Mouse (Mus musculus): ENCODE data around the gene Arhgef6. TPM values are rescaled to one million over a fixed set of nuclear protein-coding genes. Genes with fewer than 3 reads are reported as not detected.

Gene Arhgef6
- polyA plus RNA-seq, 1 experiment from 2014 or later: 3.0 TPM

DNA sequence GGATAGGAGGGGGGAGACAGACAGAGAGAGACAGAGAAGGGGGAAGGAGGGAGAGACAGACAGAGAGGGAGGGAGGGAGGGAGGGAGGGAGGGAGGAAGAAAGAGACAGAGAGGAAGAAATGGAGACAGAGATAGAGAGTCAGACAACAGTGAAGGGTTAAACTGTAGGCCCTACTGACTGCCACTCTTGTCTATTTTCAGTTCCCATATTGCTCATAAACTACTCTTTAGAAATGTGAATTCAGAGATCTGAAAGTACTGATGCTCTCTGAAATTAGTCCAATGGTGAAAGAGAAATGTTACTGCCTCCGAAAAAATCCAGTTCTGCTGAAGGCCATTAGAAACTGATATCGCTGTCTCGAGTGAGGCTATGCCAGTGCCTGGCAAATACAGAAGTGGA, 56.3 kb downstream of the Arhgef6 start:
- Histone ChIP-seq H3K36me3 (replicated peaks) (no peaks in the 10 kb centered on the region), H3K4me1 (peaks cover 12% of the 10 kb centered on the region), H3K27me3 (ENCODE audit: poor library complexity, severe bottlenecking) (no peaks in the 10 kb centered on the region), H3K9me3 (no peaks in the 10 kb centered on the region), H3K27ac (no peak overlapping the region), H3K4me3 (no peak overlapping the region)
- DNase-seq (ENCODE audit: extremely low spot score, low spot score): no peak
- WGBS: 95% methylated on average over 3 of the region's 3 CpGs

DNA sequence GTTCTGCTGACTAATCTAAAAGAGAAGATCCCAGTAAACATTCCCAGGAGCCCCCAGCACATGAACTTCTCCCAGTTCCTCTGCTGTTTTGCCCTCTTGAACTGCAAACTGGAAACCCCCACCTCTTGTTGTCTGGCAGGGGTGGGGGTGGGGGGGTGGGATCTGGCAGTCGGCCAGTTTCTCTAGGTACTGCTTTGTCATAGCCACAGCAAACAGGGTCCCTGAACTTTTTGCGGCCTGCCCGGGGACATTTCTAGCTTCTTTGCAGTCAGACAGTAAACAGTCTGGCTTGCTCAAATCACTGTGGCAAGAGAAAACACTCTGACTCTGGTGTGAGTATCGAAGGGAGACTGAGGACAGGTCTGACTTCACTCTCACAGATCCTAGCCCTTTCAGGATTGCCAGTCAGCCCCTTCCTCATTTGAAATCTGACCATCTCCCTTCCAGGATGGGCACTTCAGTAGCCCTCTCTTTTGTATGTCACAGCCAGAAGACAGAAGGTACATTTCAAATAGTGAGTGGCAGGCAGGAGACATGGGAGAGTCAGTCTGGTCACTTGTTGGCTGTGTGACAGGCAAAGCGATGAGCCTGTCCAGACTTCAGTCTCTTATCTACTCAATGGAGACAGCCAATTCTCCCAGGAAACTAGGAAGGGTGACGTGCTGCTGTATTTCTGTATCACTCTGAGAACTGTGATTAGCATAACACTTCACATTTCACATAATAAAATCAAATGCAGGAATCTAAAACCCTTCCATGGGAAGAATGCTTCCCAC, 60.8 kb downstream of the Arhgef6 start:
- peaks cover 5% of the 10 kb centered on the region for H3K4me1 ChIP-seq
- H3K4me3 ChIP-seq: no peak overlapping the region
- H3K9me3 ChIP-seq: no peaks in the 10 kb centered on the region
- no peak overlapping the region for H3K27ac ChIP-seq
- no peaks in the 10 kb centered on the region for H3K36me3 ChIP-seq (replicated peaks)
- no peak for DNase-seq (ENCODE audit: extremely low spot score, low spot score)
- H3K27me3 ChIP-seq (ENCODE audit: poor library complexity, severe bottlenecking): no peaks in the 10 kb centered on the region
- 77% methylated on average over 6 of the region's 6 CpGs for WGBS

DNA sequence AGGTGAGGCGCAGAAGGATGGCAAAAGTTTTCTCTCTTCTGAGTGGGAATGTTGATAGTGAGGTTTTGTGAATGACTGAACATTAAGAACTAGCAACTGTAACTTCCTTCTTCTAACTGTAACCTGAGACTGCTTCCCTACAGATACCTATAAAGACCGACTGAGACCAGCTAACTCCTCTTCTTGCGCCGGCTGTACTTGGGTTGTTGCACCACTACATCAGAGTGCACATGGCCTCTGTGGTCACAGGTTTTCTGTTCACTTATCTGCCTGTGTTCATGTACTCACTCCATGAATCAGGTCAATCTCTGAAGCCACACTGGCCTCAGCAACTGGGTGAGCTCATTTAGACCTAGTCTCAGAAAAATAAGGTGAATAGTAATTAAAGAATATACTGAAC, 75.0 kb downstream of the Arhgef6 start:
- WGBS: 80% methylated on average over 4 of the region's 4 CpGs
- no peak overlapping the region for H3K4me3 ChIP-seq
- no peak for DNase-seq (ENCODE audit: extremely low spot score, low spot score)
- no peaks in the 10 kb centered on the region for H3K36me3 ChIP-seq (replicated peaks)
- no peaks in the 10 kb centered on the region for H3K27me3 ChIP-seq (ENCODE audit: poor library complexity, severe bottlenecking)
- no peak overlapping the region for H3K27ac ChIP-seq
- H3K9me3 ChIP-seq: no peaks in the 10 kb centered on the region
- H3K4me1 ChIP-seq: no peaks in the 10 kb centered on the region

DNA sequence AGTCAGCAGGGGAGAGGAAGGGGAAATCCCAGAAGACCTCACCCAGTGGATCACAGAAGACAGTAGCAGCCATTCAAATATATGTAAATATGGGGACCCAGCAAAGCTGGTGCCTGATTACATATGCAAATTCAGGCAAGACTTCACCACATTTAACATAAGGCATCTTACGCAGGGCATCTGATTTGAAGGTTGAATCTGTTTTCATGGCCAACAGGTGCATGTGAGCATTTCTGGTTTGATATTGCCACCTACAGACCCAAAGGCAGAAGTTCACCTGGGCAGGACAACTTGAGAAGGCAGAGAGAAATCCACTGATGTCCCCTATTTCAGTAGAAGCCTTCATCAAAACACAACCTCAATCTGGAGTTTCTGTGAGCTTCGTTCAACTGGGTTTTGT, 77.8 kb downstream of the Arhgef6 start:
- 56% methylated on average over 2 of the region's 2 CpGs for WGBS
- Histone ChIP-seq H3K9me3 (no peaks in the 10 kb centered on the region), H3K4me1 (no peaks in the 10 kb centered on the region), H3K36me3 (replicated peaks) (no peaks in the 10 kb centered on the region), H3K4me3 (no peak overlapping the region), H3K27me3 (ENCODE audit: poor library complexity, severe bottlenecking) (no peaks in the 10 kb centered on the region), H3K27ac (no peak overlapping the region)
- DNase-seq (ENCODE audit: extremely low spot score, low spot score): no peak

DNA sequence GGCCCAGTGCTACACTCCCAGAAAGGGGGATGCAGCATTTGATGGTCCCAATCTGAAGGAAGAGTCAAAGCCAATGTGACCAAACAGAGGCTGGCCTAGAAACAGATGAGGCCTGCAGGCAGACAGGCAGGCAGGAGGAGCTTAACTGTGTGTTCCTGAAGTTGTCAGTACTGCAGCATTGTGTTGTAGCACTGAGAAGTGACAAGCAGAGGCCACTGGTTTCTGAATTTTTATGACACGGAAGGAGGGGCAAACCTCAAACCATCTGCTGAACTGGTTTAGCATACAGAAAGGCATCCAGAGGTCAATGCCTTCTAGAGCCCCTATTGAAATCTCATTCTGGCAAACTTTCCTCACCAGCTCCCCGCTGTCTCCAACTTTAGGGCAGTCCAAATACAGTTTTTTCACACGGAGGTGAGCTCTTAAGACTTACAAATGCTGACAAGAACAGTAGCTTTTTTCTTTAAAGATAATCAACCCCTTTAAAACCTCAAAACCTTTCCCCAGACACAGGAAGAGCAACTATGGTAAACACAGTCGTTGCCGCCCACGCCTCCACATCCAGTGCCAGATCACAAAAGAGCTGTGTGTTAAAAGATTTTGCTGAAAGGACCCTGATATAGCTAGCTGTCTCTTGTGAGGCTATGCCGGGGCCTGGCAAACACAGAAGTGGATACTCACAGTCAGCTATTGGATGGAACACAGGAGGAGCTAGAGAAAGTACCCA, 85.0 kb downstream of the Arhgef6 start:
- H3K4me3 ChIP-seq: no peak overlapping the region
- H3K9me3 ChIP-seq: no peaks in the 10 kb centered on the region
- H3K27me3 ChIP-seq (ENCODE audit: poor library complexity, severe bottlenecking): no peaks in the 10 kb centered on the region
- no peaks in the 10 kb centered on the region for H3K4me1 ChIP-seq
- H3K27ac ChIP-seq: no peak overlapping the region
- no peaks in the 10 kb centered on the region for H3K36me3 ChIP-seq (replicated peaks)
- DNase-seq (ENCODE audit: extremely low spot score, low spot score): no peak
- WGBS: 81% methylated on average over 7 of the region's 7 CpGs

DNA sequence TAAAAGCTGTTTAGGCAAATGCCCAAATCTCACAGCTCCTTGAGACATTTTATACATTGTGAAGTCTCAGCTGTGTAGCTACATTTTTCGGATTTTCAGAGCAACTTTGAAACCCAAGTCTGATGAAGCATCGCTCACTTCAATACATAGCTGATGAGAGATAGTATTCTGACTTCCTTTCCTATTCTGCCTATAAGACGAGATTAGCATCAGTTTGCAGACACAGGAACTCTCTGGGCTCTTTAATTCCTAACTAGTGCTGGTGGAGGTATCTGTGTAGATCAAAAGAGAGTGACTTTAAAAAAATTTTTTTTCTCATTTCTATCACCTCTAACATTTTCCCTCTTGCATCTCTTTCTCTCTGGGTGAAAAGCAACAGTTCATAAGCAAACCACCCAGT, 100.0 kb downstream of the Arhgef6 start:
- Histone ChIP-seq H3K27ac (no peak overlapping the region), H3K36me3 (replicated peaks) (no peaks in the 10 kb centered on the region), H3K4me3 (no peak overlapping the region), H3K9me3 (no peaks in the 10 kb centered on the region), H3K27me3 (ENCODE audit: poor library complexity, severe bottlenecking) (no peaks in the 10 kb centered on the region), H3K4me1 (no peaks in the 10 kb centered on the region)
- no peak for DNase-seq (ENCODE audit: extremely low spot score, low spot score)
- 73% methylated on average over 3 of the region's 3 CpGs for WGBS

DNA sequence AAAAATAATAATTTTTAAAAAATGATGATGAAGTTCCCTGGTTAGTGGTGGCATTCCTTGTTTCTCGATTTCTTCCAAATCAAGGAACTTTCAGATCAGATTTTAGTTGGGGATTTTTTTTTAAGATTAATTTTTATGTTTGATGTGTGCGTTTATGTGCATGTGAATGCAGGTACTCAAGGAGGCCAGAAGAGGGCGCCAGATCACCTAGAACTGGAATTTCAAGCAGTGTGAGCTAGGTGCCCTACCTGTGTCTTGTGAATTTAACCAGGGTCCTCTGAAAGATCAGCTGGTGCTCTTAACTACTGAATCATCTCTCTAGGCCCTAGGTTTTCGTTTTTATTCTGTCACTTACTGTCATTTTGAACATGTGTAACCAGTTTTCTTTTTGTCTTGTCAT, 102.5 kb downstream of the Arhgef6 start:
- Histone ChIP-seq H3K27ac (no peak overlapping the region), H3K27me3 (ENCODE audit: poor library complexity, severe bottlenecking) (no peaks in the 10 kb centered on the region), H3K9me3 (no peaks in the 10 kb centered on the region), H3K36me3 (replicated peaks) (no peaks in the 10 kb centered on the region), H3K4me3 (no peak overlapping the region), H3K4me1 (no peaks in the 10 kb centered on the region)
- no peak for DNase-seq (ENCODE audit: extremely low spot score, low spot score)
- WGBS: 76% methylated on average over 4 of the region's 4 CpGs

DNA sequence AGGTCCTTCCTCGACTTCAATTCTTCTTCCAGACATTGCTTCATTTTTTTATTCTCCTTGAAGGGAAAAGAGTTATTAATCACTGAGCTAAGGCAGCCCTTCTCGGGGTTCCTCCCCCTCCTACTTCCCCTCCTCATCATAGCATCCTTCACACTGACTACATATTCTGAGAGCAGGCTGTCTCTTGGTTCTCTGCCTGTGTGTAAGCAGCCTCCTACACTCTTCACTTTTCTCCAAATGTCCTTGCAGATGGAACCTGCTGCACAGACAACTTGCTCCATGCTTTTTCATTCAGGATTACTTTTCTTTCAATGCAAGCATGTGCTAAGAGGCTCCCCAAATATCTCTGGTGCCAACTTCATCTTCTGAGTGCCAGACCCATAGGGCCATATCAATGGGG, 104.9 kb downstream of the Arhgef6 start:
- Histone ChIP-seq H3K4me3 (no peak overlapping the region), H3K27ac (no peak overlapping the region), H3K4me1 (no peaks in the 10 kb centered on the region), H3K27me3 (ENCODE audit: poor library complexity, severe bottlenecking) (no peaks in the 10 kb centered on the region), H3K36me3 (replicated peaks) (no peaks in the 10 kb centered on the region), H3K9me3 (no peaks in the 10 kb centered on the region)
- WGBS: 79% methylated on average over 2 of the region's 2 CpGs
- DNase-seq (ENCODE audit: extremely low spot score, low spot score): no peak

DNA sequence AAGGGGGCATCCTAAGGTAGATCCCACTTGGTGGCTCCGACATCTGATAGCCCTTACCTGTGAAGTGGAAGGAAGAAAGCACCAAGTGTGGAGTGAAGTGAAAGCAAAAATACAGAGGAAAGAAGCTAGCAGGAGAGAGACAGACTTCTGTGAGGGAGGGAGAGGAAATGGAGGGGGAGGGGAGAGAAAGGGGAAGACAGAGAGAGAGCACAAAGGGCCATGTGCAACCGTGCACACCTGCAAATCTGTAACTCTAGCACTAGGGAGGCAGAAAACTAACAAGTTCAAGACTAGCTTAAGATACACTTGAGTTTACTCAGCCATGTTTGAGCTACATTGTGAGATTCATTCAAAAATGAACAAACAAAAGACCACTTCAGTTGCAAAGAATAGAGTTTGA, 110.4 kb downstream of the Arhgef6 start:
- Histone ChIP-seq H3K27me3 (ENCODE audit: poor library complexity, severe bottlenecking) (no peaks in the 10 kb centered on the region), H3K36me3 (replicated peaks) (no peaks in the 10 kb centered on the region), H3K27ac (no peak overlapping the region), H3K9me3 (no peaks in the 10 kb centered on the region), H3K4me1 (no peaks in the 10 kb centered on the region), H3K4me3 (no peak overlapping the region)
- no peak for DNase-seq (ENCODE audit: extremely low spot score, low spot score)
- 72% methylated on average over 2 of the region's 2 CpGs for WGBS

DNA sequence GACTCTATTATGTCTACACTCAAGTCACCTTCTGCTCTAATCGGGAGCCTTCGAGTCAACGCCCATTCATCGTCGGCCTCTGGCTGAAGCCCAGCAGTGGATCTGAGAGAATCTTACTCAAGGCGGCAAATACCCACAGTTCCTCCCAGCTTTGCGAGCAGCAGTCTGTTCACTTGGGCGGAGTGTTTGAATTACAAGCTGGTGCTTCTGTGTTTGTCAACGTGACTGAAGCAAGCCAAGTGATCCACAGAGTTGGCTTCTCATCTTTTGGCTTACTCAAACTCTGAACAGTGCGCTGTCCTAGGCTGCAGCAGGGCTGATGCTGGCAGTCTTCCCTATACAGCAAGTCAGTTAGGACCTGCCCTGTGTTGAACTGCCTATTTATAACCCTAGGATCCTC, 115.2 kb downstream of the Arhgef6 start:
- Histone ChIP-seq H3K9me3 (no peaks in the 10 kb centered on the region), H3K4me3 (no peak overlapping the region), H3K4me1 (no peaks in the 10 kb centered on the region), H3K36me3 (replicated peaks) (no peaks in the 10 kb centered on the region), H3K27ac (no peak overlapping the region), H3K27me3 (ENCODE audit: poor library complexity, severe bottlenecking) (no peaks in the 10 kb centered on the region)
- no peak for DNase-seq (ENCODE audit: extremely low spot score, low spot score)
- WGBS: 88% methylated on average over 10 of the region's 10 CpGs

DNA sequence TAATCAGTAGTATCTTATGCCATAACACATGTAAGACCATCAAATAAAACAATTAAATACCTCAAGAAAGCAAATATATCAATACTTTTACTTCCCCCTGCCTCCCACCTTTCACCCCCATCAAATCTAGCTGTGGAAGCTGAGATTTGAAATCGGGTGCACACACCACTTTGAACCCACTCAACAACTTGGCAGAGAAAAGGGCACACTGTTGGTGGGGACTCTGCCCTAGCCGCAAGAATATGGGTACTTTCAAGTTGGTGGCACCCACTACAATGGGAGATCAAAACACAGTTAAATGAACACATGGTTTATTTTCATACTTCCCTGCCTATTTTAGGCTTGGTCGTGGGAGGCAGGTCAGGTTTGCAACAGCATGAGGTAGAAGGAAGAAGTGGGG, 116.6 kb downstream of the Arhgef6 start:
- 89% methylated on average over 3 of the region's 3 CpGs for WGBS
- no peaks in the 10 kb centered on the region for H3K9me3 ChIP-seq
- H3K4me1 ChIP-seq: no peaks in the 10 kb centered on the region
- H3K27ac ChIP-seq: no peak overlapping the region
- no peak for DNase-seq (ENCODE audit: extremely low spot score, low spot score)
- H3K36me3 ChIP-seq (replicated peaks): no peaks in the 10 kb centered on the region
- H3K27me3 ChIP-seq (ENCODE audit: poor library complexity, severe bottlenecking): no peaks in the 10 kb centered on the region
- no peak overlapping the region for H3K4me3 ChIP-seq

DNA sequence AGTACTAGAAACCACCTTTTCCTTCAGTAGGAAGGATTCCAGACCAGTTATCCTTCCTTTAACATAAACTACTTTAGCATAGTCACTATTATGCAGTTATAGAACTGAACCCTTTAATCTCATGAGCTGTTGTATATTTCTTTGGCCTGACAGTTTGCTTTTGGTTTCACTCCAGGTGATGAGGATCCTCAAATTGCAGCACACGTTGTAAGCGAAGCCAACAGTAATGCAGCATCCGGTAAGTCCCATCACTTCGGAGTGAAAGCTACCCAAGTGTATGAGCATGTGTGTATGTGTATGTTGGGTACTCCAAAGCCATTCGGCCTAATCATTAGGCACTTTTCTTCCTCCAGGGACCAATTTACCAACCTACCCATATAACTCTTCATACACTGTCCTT, 119.0 kb downstream of the Arhgef6 start:
- H3K36me3 ChIP-seq (replicated peaks): no peaks in the 10 kb centered on the region
- WGBS: 92% methylated on average over 5 of the region's 5 CpGs
- no peaks in the 10 kb centered on the region for H3K4me1 ChIP-seq
- no peak overlapping the region for H3K27ac ChIP-seq
- no peak overlapping the region for H3K4me3 ChIP-seq
- no peak for DNase-seq (ENCODE audit: extremely low spot score, low spot score)
- no peaks in the 10 kb centered on the region for H3K27me3 ChIP-seq (ENCODE audit: poor library complexity, severe bottlenecking)
- no peaks in the 10 kb centered on the region for H3K9me3 ChIP-seq

DNA sequence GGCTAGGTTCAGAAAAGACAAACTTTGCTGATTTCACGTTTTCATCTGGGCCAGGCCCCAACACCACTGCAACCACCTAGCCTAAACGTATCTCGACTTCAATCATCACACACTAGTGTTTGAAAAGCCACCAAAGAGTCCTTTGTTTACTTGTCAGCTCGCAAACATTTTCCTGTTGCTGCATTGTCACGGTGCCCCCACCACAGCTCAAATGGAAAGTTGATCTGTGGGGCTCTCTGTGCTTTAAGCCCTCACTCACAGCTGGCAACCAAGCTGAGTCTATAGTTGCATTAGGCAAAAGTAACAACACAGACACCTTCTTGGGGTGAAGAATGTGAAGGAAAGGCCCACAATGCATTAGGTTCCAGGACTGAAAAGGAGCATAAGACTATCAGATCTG, 122.3 kb downstream of the Arhgef6 start:
- Histone ChIP-seq H3K27ac (no peak overlapping the region), H3K4me3 (no peak overlapping the region), H3K27me3 (ENCODE audit: poor library complexity, severe bottlenecking) (no peaks in the 10 kb centered on the region), H3K9me3 (no peaks in the 10 kb centered on the region), H3K36me3 (replicated peaks) (no peaks in the 10 kb centered on the region), H3K4me1 (no peaks in the 10 kb centered on the region)
- 76% methylated on average over 5 of the region's 5 CpGs for WGBS
- no peak for DNase-seq (ENCODE audit: extremely low spot score, low spot score)
